Mouse (Mus musculus) naive thymus-derived CD4-positive, alpha-beta T cell, adult 2 months (primary cell): Measurements from ENCODE around the gene Olfr1532-ps1.
"Not testable (repeated sequence)": the region's sequence is repeated elsewhere in the genome, so short reads cannot be mapped to it uniquely, and the experiment has no call there.

Experiments
- DNase-seq: peaks from one replicate; pipeline ENCODE4 v3.0.0-alpha.2; 2011; ENCODE audit warnings: low read depth

Olfr1532-ps1 gene

DNA sequence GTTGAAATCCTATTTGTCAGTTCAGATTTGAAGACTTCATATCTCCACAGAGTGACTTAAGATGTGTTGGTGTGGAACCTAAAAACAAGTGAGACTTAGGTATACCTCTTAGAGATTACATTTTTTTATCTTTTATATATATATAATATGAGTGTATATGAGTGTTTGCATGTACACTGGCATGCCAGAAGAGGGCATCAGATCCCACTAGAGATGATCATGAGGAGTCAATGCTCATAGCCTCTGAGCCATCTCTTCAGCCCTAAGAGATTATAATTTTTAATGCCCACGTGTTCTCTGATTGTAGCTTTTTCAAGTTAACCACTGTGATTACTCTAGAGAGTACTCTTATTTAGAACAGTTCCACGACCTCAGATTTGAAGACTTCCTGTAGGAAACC, at the start of gene Olfr1532-ps1:
TSS of gene Olfr1532-ps1 (plus strand) at position 326 of the 400 bp plus-strand sequence.
- DNase-seq: no peak

DNA sequence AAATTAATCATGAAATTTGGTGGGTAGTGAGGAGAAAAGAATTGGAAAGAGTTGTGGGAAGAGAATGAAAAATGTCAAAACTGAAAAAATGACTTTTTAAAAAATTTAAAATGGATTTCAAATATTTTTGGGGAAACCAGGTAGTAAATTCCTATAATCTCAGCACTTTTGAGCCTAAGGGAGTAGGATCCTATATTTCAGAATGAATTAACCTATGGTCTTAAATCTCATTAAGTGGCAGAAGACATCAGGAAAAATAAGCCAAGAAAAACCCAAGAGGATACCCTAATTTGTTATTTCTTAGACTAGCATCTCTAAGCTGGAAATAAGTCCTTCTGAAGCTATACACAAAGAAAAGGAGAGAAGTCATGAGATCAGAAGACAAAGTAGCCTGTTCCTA, 44.9 kb upstream of the Olfr1532-ps1 start, which contains the start of gene Olfr704:
TSS of gene Olfr704 (plus strand) at position 301 of the 400 bp plus-strand sequence.
- DNase-seq: no peak

DNA sequence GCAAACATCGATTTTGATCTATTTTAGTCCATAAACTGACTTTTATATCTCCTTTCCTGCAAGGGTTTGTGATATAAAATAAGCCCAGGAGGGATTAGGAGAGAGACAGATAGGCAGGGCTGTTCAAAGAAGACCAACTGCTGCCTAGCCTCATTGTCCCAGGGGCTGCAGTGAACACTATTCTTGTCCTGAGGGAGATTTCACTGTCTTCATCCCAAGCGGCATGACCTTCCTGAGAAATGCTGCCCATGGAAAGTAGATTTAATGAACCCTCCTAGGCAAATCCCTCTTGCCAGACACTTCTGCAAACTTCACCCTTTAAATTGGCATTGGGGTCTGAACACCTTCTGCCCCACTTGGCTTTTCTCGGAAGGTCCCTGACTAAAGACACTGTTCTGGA, 31.0 kb upstream of the Olfr1532-ps1 start, which contains the start of gene Olfr705:
TSS of gene Olfr705 (minus strand) at position 101 of the 400 bp plus-strand sequence.
- no peak for DNase-seq

DNA sequence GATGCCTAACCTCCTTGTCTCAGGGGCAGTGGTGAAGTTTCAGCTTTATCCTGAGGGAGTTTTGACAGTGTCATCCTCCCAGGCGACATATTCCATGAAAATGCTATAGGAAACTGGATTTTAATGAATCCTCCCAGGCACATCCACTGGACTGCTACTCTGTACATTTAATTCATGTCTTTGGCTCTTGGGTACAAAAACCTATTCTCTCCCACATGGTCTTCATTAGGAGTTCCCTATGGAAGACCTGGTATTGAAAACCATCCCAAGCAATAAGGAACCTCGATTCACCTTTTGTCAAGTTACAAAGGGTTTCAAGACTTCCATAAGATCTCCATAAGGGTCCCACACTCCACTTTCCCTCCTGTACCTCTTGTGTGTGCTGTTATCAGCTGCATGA, 19.7 kb upstream of the Olfr1532-ps1 start, which contains the start of gene Olfr706:
TSS of gene Olfr706 (minus strand) at position 101 of the 400 bp plus-strand sequence.
- no peak for DNase-seq

DNA sequence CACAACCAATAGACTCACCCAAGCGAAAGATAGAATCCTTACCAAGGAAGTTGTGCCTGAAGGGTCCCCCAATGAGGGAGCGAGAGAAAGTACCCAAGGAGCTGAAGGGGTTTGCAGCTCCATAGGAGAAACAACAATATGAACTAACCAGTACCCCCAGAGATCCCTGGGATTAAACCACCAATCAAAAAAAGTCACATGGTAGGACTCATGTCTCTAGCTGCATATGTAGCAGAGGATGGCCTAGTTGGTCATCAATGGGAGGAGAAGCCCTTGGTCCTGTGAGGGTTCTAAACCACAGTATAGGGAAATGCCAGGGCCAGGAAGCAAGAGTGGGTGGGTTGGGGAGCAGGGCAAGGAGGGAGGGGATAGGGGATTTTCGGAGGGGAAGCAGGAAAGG, 6.7 kb upstream of the Olfr1532-ps1 start, which contains the start of gene Olfr707:
TSS of gene Olfr707 (minus strand) at position 101 of the 400 bp plus-strand sequence.
- DNase-seq: not testable (repeated sequence)

DNA sequence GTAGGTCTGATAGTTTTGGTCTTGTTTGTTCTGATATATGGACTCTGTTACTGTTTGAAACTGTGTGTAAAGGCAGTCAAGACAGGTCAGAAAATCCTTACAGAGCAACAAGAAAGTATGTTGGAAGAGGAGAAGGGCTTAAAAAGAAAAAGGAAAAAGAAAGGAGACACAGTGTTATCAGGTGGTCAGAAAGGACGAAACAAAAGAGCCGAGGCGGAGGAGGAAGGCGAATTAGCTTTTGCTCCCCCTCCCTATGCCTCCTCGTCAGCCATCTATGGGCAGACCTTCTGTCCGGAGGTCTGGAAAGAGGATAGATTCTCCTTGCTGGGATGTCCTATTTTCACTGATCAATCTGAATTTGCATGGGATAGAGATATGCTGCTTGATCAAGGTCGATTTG, 13.2 kb downstream of the Olfr1532-ps1 start:
- not testable (repeated sequence) for DNase-seq

DNA sequence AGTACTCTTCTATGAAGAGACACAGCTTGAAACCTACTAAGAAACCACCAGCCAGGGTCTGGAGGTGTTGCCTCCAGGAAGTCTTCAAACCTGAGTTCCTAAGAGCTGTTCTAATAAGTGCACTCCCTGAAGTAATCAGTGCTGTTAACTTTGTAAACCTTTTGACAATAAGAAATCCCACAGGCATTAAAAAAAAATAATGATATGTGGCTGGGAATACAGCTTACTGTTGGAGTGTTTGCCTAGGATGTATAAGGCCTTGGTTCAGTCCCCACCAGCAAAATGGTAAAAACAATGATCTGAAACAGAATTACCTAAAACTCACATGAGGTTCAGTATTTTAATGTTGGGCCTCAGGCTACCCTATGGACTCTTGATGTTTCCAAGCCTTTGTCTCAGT, 24.3 kb downstream of the Olfr1532-ps1 start, which contains the start of gene Olfr709-ps1:
TSS of gene Olfr709-ps1 (minus strand) at position 101 of the 400 bp plus-strand sequence.
- no peak for DNase-seq

DNA sequence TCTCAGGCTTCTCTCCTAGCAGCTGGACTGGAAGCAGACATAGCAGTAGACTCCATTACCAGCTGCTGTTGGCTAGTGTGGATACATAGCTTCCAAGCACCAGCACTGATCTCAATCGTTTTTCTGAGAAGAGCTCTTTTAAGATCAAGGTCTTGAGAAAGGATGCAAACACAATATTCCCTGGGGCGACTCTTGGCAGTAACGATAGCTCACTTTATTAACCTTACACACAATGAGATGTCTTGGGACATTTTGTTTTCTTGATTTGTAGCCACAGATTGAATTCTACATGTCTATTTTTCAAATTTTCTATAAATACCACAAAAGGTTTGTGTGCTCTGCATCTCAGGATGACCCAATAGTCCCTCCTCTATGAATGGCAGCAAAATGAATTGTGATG, 40.4 kb downstream of the Olfr1532-ps1 start, which contains the start of gene Olfr710:
TSS of gene Olfr710 (minus strand) at position 101 of the 400 bp plus-strand sequence.
- DNase-seq: no peak

DNA sequence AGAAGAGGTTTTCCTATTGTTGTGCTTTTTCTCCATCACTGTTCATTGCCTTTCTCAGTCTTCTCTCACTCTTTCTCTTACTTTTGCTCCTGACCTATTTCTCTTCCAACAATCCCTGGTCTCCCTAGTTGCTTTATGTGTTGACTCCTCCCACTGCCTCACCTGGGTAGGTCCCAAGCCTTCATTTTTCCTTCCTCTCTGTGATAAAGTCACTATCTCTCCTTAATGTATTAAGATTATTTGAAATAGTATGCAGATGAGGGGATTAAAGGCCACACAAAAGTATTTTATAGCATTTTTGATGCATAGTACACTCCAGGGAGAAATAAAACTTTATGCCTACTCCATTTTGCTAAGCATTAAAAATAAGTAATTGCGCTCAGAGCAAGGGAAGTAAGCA, 56.0 kb downstream of the Olfr1532-ps1 start, which contains the start of gene Olfr6:
TSS of gene Olfr6 (minus strand) at position 101 of the 400 bp plus-strand sequence.
- DNase-seq: no peak
